Mouse (Mus musculus) lung, adult 2 months (tissue): ENCODE measurements around the gene Crat. TPM values are rescaled to one million over a fixed set of nuclear protein-coding genes. Genes with fewer than 3 reads are reported as not detected.

Experiments used
- DNase-seq: peaks from one replicate; pipeline ENCODE4 v3.0.0; 2022
- H3K4me1 ChIP-seq: fragments of 200-500 bp; 2 replicates; pipeline ENCODE4 v1.6.1; 2011; ENCODE audit warnings: low read length; ENCODE audit not compliant: control insufficient read depth, insufficient read depth
- H3K4me3 ChIP-seq: fragments of 200-500 bp; replicated peaks from 2 replicates; pipeline ENCODE3; 2011; ENCODE audit warnings: low read depth, mild to moderate bottlenecking, control low read depth, low read length; ENCODE audit errors: extremely low read depth
- CTCF ChIP-seq: fragments of 200-500 bp; IDR thresholded peaks from 2 replicates; pipeline ENCODE4 v1.5.1; 2011; ENCODE audit warnings: mild to moderate bottlenecking, low read length, control low read depth; ENCODE audit not compliant: insufficient read depth
- POLR2A ChIP-seq: fragments of 200-500 bp; IDR thresholded peaks from 2 replicates; pipeline ENCODE4 v1.6.1; 2011; ENCODE audit warnings: low read depth, mild to moderate bottlenecking, control low read depth, low read length, borderline replicate concordance; ENCODE audit errors: extremely low read depth
- WGBS: fragments of 180-500 bp; shearing (Covaris S2); methylation state at CpG from one replicate; pipeline ENCODE4 v1.1.7; 2018; 5-methylcytosine and 5-hydroxymethylcytosine counted together
- polyA plus RNA-seq: library from polyadenylated mRNA; depleted of rRNA; stranded (reverse); fragments of >200 nt; gene quantifications from 2 replicates; pipeline ENCODE4 v1.2.3, GENCODE M21; 2012

Gene Crat
- polyA plus RNA-seq, 1 experiment = 103 TPM

DNA sequence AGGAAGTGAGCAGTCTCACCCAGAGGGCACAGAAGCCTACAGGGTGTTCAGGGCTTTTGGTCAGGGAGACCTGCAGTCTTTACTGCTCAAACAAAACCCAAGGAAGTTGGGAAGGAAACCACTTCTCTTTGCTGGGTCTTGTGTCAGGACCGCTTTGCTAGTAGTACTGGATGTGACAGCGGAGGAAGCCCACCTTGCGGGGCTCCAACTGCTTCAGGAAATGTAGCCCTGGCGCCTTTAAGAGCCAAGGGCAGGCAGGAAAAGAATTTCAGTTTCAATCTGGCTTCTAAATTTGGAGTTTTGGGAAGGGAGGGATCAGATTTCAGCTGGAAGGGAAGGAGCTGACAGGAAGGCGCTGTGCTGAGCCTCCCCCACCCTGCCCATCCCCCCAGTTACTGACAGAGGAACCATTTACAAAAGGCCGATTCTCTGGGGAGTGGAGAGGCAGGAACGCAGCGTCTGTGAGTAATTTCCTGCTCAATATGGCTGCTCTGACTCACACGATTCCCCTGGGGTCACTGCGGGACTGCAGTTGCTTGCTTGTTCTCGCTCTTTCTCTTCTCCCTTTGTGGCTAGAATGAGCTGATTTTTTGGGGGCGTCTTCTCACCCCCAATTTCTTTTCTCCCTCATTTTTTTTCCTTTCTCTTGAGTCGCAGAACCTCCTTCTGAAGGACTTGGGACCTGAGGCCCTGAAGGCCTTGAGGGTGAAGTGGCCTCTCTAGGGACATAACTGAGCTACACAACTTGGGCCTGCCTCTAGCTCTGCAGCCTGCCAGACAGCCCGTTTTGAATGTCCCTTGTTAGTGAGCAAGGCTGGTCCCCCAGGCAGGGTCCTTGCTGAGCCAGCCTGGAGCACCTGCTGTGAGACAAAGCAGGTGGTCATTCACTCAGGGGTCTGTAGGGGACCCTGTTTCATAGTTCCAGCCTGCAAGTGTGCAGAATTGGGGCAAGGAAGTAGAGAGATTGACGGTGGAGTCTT is 26.2 kb upstream of the Crat start:
- peaks cover 37% of the 10 kb centered on the region for H3K4me1 ChIP-seq
- 2% methylated on average over 15 of the region's 15 CpGs for WGBS
- peak; percentile 56 for DNase-seq
- peak overlapping the region; percentile 50 for H3K4me3 ChIP-seq
- peak; percentile 68; the same call in 1 of the 2 replicates for TF ChIP-seq POLR2A
- TF ChIP-seq CTCF = no peak

DNA sequence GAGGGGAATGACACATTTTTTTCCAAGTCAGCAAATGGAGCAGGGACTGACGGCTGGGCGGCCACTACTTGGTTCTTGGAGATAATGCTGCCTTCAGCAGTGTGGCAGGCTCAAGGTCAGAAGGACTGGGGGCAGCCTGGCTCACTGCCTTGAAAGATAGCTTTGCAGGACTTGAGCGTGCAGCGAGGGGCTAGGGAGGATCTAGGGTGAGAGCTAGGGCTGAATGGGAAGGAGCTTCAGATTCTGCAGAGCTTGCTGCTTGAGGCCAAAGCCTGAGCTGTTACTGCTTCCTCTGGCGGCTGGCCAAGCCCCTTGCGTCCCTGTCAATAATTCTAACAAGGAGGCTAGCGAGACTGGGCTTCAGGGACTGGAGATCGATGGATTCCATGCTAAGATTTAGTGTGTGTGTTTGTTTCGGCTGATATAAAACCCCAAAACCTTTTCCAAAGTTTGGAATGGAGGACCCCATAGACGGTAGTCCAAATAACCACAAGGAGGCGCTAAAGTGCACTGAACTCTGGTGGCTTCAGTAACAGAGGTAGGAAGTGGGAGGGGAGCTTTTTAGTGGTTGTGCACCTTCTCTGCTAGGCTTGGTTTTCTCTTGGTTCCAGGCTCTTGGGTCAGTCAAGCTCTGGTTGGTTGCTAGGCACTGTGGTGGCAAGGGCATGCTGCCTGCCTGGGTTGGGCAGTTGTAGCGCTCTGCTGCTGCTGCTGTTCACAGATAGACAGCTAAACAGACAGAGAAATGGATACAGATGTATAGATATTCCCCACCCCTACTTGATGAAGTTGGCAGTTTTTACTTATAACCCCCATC is 25.3 kb upstream of the Crat start:
- 10% methylated on average over 12 of the region's 12 CpGs for WGBS
- DNase-seq = peak; percentile 69
- TF ChIP-seq POLR2A (peak; percentile 72; the same call in 1 of the 2 replicates), CTCF (peak; percentile 30; the same call in 1 of the 2 replicates)
- Histone ChIP-seq H3K4me3 (peak overlapping the region; percentile 50), H3K4me1 (peaks cover 32% of the 10 kb centered on the region)

DNA sequence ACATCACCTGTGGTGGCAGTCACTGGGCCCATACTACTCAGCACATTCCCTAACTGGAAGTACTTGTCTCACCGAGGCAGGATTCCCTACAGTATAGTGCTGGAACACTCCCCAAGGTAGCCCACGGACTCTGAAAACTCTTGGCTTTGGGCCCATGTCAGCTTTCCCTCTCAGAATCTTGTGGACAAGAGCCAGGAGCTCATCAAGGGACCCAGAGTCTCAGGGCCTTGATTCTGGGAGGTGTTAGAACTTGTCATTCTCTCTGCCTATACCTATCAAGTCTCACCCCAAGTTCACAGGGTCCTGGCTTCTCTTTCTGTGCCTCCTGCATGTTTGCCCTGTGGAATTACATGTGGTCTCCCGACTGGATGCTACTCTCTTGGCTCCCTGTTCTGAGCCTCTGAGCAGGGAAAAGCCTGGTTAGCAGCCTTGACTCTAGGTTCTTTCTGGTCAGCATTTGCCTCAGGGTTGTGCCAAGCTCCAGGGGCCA is 24.6 kb upstream of the Crat start:
- TF ChIP-seq CTCF (no peak), POLR2A (no peak)
- Histone ChIP-seq H3K4me3 (no peak overlapping the region), H3K4me1 (peaks cover 27% of the 10 kb centered on the region)
- DNase-seq = no peak
- 29% methylated on average over 3 of the region's 3 CpGs for WGBS

DNA sequence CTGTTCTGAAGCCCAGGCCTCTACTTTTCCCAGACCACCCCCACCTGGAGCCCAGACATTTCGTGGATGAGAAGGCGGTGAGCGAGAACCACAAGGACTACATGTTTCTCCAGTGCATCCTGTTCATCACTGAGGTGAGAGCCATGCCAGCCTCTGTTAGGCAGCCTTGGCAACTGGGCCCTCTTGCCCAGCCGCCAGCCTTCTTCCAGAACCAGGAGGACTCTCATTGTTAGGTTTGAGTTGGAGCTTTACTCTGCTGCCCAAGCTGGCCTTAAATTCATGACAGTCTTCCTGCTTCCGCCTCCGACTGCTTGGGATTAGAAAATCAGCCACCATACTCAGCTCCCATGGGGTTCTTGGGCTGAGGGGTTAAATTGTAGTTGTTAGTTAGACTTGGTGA is 24.0 kb upstream of the Crat start:
- no peak for DNase-seq
- peaks cover 26% of the 10 kb centered on the region for H3K4me1 ChIP-seq
- whole genome bisulfite sequencing = 92% methylated on average over 6 of the region's 6 CpGs
- no peak overlapping the region for H3K4me3 ChIP-seq
- TF ChIP-seq CTCF = no peak
- no peak for TF ChIP-seq POLR2A

DNA sequence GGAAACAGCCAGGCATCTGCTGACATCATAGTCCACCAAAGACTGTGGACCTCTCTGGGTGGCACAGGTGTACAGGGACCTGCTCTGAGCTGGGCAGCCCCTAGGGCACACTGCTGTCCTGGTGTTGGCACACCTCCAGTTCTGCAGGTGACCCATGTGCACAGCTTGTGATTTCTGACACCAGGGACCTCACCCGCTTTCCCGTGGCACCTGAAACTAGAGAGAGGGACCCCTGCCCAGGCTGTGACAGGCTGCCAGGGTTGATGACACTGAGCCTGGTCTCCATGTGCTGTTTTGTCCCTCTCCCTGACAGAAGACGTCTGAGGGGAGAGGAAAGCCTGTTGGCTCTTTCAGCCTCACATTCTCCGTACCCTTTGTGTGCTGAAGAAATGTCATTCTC is 22.2 kb upstream of the Crat start:
- DNase-seq = no peak
- TF ChIP-seq POLR2A (no peak), CTCF (no peak)

DNA sequence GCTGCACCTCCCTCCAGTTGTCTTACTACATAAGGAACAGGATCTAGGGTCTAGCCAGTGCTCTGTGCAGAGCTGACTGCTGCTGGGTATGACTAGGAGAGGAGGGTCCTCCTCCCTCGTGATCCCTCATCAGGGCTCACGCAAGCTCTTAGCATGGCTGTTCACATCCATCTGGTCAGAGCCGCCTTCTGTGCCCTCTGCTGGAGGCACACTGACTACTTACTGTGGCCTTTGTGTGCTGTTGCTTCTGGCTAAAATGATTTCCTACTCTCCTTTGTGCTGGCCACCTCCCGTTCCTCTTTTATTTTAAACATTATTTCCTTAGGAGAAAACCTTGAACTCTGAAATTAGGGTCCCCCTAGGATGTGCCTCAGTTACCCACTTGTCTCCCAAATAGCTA is 21.2 kb upstream of the Crat start:
- Histone ChIP-seq H3K4me1 (peaks cover 10% of the 10 kb centered on the region), H3K4me3 (no peak overlapping the region)
- DNase-seq = no peak
- TF ChIP-seq CTCF = no peak
- no peak for TF ChIP-seq POLR2A
- WGBS = 80% methylated on average over 4 of the region's 4 CpGs

More for the DNA sequence above, 22.2 kb upstream of the Crat start:
- H3K4me1 ChIP-seq = peaks cover 18% of the 10 kb centered on the region
- 93% methylated on average over 4 of the region's 4 CpGs for WGBS
- H3K4me3 ChIP-seq = no peak overlapping the region

DNA sequence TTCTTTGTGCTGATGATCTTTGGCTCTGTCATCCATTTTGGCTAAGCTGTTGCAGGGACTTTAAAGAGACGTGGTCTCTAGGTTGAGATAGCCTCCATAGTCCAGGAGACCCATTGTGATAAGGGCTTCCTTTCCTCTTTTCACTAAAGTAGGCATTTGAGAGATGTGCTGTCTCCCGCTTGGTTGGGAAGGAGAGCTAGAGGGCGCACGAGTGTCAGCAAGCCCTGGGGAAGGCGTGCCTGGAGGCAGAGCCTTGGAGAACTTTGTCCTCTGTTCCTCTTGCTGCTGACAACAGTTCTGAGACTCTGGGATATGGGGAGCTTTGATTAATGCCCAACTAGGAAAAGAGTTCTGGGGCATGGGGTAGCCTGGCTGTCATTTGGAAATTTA is 20.5 kb upstream of the Crat start:
- WGBS = 72% methylated on average over 5 of the region's 5 CpGs
- Histone ChIP-seq H3K4me3 (no peak overlapping the region), H3K4me1 (peaks cover 6% of the 10 kb centered on the region)
- DNase-seq = no peak
- TF ChIP-seq POLR2A (no peak), CTCF (peak; percentile 51)

DNA sequence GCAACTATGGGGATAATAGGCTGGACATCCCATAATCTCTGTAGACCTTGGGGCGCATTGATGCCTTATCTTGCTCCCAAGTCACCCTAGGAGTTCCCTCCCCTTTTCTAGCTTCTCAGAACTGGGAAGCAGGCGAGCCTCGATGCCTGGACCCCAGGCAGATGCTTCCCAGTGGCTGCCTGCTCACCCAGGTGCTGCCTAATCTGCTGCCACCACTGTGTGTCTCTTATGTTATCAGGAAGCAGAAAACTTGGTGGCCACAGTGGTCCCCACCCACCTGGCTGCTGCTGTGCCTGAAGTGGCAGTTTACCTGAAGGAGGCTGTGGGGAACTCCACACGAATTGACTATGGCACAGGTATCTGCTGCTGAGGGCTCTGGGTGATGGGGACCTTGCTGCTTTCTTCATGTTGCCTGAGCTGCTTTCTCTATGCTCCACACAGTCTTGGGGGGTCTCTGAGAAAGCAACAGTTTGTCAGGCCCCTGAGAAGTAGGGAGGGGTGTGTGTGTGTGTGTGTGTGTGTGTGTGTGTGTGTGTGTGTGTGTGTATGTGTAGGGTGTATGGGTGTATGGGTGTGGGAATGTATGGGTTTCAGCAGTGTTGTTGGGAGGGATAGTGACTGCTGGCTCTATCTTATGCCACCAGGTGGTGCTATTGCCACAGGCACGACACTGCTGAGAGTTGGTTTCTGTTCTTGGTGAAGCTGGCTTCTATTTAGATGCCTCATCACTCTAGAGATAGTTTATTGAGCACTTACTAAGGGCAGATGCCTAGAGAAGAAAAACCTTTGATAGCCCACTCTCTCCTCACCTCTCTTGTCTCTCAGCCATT is 19.9 kb upstream of the Crat start:
- DNase-seq = peak; percentile 55
- Histone ChIP-seq H3K4me3 (no peak overlapping the region), H3K4me1 (peaks cover 2% of the 10 kb centered on the region)
- WGBS = 53% methylated on average over 5 of the region's 5 CpGs
- TF ChIP-seq POLR2A (no peak), CTCF (peak; percentile 98)

DNA sequence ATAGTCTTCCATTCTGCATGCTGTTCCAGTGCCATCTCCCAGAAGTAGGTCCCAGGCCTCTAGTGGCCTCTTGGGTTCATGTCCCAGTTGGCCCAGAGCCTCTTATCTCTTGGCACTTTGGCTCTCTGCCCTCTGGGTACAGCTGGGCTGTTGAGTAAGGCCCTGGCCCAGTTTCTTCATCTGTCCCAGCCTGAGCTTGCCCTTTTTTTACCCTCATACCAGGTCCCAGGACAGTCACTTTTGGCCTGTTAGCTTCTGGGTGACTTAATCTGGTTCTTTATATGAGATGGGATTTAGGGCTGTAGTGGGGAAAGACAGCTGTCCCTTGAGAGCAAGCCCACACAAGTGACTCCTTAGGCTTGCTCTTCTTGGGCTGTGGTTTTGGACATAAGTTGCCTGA is 13.5 kb upstream of the Crat start:
- DNase-seq = peak; percentile 45
- Histone ChIP-seq H3K4me1 (no peaks in the 10 kb centered on the region), H3K4me3 (no peak overlapping the region)
- TF ChIP-seq CTCF = no peak
- TF ChIP-seq POLR2A = no peak

DNA sequence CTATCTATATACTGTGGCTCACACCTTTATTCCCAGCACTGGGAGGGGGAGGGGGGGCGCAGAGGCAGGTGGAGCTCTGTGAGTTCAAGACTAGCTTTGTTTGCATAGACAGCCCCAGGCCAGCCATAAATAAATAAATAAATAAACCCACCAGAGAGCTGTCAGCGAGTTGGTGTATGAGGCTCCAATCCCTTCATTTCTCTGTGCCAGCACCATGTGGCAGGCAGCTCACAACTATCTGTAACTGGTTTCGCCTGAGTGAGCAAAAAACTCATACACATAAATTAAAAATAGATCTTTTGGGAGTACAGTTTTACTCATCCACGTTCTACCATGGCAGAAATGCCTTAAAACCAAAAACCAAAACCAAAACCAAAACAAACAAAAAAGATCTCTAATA is 5.8 kb upstream of the Crat start:
- 69% methylated on average over 4 of the region's 4 CpGs for WGBS
- Histone ChIP-seq H3K4me3 (no peak overlapping the region), H3K4me1 (no peaks in the 10 kb centered on the region)
- TF ChIP-seq POLR2A (no peak), CTCF (no peak)
- no peak for DNase-seq
